Mouse (Mus musculus) lung, adult 2 months (tissue): Measurements from ENCODE around the gene Rassf5. TPM values are rescaled to one million over a fixed set of nuclear protein-coding genes. Genes with fewer than 3 reads are reported as not detected.

ENCODE experiments used
- DNase-seq: peaks from one replicate; pipeline ENCODE4 v3.0.0; 2022
- H3K4me1 ChIP-seq: fragments of 200-500 bp; 2 replicates; pipeline ENCODE4 v1.6.1; 2011; ENCODE audit warnings: low read length; ENCODE audit not compliant: control insufficient read depth, insufficient read depth
- H3K4me3 ChIP-seq: fragments of 200-500 bp; replicated peaks from 2 replicates; pipeline ENCODE3; 2011; ENCODE audit warnings: low read depth, mild to moderate bottlenecking, control low read depth, low read length; ENCODE audit errors: extremely low read depth
- CTCF ChIP-seq: fragments of 200-500 bp; IDR thresholded peaks from 2 replicates; pipeline ENCODE4 v1.5.1; 2011; ENCODE audit warnings: mild to moderate bottlenecking, low read length, control low read depth; ENCODE audit not compliant: insufficient read depth
- POLR2A ChIP-seq: fragments of 200-500 bp; IDR thresholded peaks from 2 replicates; pipeline ENCODE4 v1.6.1; 2011; ENCODE audit warnings: low read depth, mild to moderate bottlenecking, control low read depth, low read length, borderline replicate concordance; ENCODE audit errors: extremely low read depth
- WGBS: fragments of 180-500 bp; shearing (Covaris S2); methylation state at CpG from one replicate; pipeline ENCODE4 v1.1.7; 2018; 5-methylcytosine and 5-hydroxymethylcytosine counted together
- polyA plus RNA-seq: library from polyadenylated mRNA; depleted of rRNA; stranded (reverse); fragments of >200 nt; gene quantifications from 2 replicates; pipeline ENCODE4 v1.2.3, GENCODE M21; 2012

Rassf5 gene
- polyA plus RNA-seq, 1 experiment, result 19.1 TPM

DNA sequence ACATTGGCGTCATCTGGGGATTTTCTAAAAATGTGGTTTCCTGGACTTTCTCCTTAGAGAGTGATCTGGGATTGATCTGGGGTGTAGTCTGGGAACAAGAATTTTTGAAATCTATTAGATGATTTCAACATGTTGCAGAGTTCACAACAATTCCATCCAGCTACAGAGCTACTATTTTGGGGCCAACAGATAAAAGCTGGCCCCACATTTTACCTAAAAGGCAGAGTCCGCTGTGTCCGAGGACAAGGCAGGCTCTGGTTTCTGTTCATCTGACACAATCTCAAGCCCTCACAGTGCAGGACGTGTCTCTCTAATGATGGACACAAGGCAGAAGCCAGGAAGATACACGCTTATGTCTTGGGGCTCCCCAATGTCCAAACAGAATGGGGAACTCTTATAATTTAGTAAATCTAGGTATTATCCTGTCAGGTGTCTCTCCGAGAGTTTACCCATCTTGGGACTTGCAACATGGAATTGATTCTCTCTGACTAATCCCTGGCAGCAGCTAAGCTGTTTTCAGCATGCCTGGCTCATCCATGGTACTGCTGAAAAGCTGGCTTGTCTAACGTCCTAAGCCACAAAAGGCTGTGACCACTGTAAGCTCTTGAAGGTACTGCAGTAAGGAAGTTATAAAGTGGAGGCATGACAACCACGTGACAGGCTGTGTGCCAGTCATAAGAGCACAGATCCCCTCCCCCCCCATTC lies 60.0 kb downstream of the Rassf5 start:
- H3K4me1 ChIP-seq, result no peaks in the 10 kb centered on the region; the same call in 1 of the 2 replicates
- WGBS, result 61% methylated on average over 8 of the region's 8 CpGs
- DNase-seq, result no peak
- no peak for TF ChIP-seq POLR2A
- no peak for TF ChIP-seq CTCF
- no peak overlapping the region for H3K4me3 ChIP-seq

DNA sequence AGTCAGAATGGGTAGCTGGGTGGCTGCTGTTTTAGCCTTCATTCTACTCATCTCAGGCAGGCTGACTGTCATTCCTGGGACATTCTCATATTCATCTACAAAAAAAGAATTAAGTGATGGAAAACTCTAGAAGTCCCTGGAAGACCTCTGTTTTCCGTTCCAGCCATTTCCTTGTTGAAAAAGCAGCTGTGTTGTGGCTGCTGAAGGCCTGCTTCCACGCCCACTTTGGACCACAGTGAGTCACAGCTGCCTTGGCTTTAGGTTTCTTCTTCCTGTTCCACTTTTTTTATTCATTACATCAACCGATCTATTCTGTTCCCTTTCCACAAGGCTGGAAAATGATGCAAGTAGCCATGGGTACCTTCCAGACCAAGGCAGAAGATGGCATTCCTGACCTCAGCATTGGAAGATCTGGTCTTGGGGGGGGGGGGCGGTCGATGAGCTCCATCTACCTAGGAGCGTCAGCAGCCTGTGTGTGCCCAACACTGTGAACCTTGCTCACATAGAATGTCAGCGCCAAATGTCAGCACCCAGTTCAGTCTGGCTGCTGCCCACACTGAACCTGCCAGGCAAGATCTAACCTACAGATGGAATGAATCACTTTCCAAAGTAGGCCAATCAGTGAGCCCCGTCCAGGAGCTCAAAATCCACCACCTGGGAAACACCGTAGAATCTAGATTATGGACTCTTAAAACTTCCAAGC lies 60.7 kb downstream of the Rassf5 start:
- DNase-seq, result no peak
- 56% methylated on average over 9 of the region's 9 CpGs for WGBS
- no peak overlapping the region for H3K4me3 ChIP-seq
- TF ChIP-seq POLR2A (no peak), CTCF (no peak)
- no peaks in the 10 kb centered on the region; the same call in 1 of the 2 replicates for H3K4me1 ChIP-seq

DNA sequence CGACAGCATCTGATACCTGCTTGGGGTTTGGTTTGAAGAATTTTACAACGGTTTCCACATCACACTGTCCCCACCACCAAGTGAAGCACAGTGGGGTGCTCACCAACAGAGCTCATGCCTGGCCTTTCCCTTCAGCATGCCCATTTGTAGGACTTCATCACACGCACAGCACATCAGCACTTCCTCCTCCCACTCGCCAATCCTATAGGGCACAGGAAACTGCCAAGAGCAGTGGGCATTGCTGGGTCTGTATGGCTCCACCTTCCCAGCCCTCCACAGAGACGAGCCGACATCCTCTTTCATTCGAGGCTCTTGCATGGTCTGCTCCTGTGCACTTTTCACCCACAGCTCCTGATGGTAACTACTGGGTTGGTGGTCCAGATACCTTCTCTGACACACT lies 61.9 kb downstream of the Rassf5 start:
- DNase-seq, result no peak
- TF ChIP-seq POLR2A (no peak), CTCF (no peak)
- Histone ChIP-seq H3K4me1 (no peaks in the 10 kb centered on the region; the same call in 1 of the 2 replicates), H3K4me3 (no peak overlapping the region)
- 73% methylated on average over 7 of the region's 7 CpGs for WGBS

DNA sequence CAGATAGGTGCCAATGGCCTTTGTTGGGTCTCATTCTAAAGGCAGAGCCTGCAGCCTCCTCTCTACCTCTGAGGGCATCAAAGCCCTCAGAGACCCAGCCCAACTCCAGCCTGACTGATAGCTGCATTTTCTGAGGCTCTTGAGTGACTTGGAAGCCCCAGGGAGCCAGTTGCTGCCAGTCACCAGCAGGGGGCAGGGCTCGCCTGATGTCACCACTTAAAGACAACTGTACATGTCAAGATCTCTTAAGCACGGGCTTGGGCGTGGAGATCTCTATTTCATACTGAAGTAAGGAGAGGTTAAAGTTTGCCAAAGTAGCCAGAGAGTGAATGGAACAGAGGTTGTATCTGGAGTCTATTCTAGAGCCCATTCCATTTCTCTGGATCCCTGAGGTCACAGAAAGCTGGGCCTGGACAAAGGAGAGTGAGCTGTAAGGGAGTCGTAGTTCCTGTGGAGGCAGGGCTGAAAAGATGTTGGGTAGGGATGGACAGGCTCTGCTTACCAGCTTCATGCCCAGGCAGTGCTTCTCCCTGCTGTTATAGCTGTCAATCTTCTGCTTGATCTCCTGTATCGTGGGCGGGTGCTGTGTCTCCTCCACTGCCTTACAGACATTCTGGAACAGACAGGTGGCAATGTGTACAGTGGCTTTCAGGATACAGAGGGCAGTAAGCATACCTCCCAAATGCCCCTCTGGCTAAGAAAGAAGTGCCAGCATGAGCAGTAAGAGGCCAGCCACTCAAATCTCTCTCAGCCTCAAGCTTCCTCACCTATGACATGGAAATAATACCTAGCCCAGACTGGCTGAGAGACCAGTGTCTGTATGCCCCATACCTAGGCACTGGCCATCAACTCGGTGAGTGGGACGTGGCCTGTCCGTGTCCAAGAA lies 63.2 kb downstream of the Rassf5 start:
- peak; percentile 80 for DNase-seq
- Histone ChIP-seq H3K4me3 (no peak overlapping the region), H3K4me1 (no peaks in the 10 kb centered on the region; the same call in 1 of the 2 replicates)
- peak; percentile 86 for TF ChIP-seq CTCF
- no peak for TF ChIP-seq POLR2A
- 58% methylated on average over 9 of the region's 9 CpGs for WGBS

DNA sequence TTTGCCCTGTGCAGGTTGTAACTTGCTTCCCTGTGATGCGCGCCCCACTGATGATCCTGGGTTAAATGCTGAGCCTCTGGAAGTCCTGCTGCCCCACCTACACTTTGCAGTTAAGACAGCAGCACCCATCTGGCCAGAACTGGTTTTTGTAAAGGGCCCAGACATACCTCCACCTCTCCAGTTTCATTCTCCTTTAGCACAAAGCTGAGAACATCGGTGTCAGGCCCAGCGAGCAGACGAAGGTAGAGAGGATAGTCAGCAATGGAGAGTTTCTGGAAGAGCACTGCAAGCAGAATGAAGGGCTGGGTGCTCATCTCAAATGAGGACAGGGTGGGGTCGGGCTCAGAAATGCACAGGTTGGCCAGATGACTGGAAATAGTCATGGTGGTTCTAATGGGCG lies 64.7 kb downstream of the Rassf5 start:
- H3K4me3 ChIP-seq, result no peak overlapping the region
- DNase-seq, result no peak
- WGBS, result 96% methylated on average over 7 of the region's 7 CpGs
- no peaks in the 10 kb centered on the region; the same call in 1 of the 2 replicates for H3K4me1 ChIP-seq
- TF ChIP-seq POLR2A, result no peak
- no peak for TF ChIP-seq CTCF

DNA sequence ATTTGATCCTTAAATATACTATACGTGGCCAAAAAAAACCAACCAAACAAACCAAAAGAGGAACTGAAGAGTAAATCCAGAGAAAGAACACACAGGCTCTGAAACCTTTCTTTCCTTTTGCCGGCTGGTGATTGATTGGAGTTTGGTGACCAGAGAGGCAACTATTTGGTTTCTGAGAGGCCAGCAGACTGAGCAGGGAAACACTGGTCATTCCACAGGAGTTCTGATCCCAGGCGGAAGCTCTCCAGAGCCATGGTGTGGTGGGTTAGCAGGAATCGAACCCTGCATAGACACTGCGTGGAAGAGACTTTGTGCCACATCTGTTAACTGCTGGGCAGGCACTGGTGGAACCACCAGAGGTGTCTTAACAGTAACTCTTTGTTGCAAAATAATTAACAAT lies 67.0 kb downstream of the Rassf5 start:
- DNase-seq, result no peak
- Histone ChIP-seq H3K4me3 (no peak overlapping the region), H3K4me1 (no peaks in the 10 kb centered on the region; the same call in 1 of the 2 replicates)
- WGBS, result 79% methylated on average over 5 of the region's 5 CpGs
- no peak for TF ChIP-seq CTCF
- no peak for TF ChIP-seq POLR2A

DNA sequence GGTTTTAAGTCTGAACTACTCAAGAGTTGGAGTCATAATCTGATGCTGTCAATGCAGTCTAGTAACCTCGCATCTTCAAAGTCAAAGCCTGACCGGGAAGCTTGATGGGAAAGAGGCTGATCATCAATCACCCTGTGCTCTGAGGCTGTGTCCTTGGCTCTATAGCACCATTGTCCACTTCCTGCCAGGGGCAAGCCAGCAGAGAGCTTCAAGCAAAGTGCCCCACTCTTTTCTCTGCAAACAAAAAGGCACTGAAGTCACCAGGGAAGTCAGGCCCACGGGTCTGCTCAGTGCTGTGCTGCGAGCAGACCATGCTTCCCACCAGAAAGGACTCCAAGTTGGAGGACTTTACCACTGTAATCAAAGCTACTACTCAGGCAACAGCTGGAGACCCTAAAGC lies 67.8 kb downstream of the Rassf5 start:
- no peak for TF ChIP-seq POLR2A
- no peak for DNase-seq
- Histone ChIP-seq H3K4me1 (no peaks in the 10 kb centered on the region; the same call in 1 of the 2 replicates), H3K4me3 (no peak overlapping the region)
- 50% methylated on average over 4 of the region's 4 CpGs for WGBS

DNA sequence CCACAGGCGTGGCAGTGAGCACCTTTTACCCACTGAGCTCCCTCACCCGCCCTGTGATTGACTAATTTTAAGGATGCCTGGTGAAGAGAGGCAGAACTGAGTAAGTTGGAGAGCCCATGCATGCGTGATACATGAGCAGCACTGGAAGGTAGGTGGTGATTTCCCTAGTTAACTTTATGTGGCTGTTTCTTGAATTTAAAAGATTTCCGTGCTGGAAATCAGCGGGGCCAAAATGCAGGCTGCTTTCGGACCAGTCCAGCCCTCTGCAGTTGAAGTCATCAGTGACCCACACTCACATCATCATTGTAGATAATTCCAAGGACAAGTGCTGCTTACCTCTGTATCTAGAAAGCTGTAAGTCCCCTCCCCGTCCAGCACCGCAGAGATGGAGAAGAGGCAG lies 69.2 kb downstream of the Rassf5 start:
- Histone ChIP-seq H3K4me1 (no peaks in the 10 kb centered on the region; the same call in 1 of the 2 replicates), H3K4me3 (no peak overlapping the region)
- WGBS, result 97% methylated on average over 8 of the region's 8 CpGs
- no peak for TF ChIP-seq POLR2A
- TF ChIP-seq CTCF, result no peak
- DNase-seq, result no peak

DNA sequence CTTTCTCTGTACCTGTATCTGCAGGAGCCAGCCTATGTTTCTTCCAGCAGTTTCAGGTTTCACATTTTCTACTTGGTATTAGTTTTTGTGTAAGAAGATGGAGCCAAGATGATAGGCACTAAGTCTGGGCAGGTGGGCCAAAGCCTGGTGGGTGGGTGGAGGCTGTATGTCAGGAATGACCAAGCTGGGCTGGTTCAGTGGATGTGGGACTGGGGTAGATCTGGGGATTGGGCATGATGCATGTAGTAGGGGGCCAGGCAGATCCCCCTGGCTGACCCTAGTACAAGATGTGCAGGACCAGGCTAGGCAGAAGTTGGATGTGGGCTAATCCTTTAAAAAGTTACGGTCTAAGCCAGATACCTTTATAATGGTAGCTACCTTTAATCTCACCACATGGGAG lies 69.9 kb downstream of the Rassf5 start:
- DNase-seq, result no peak
- 100% methylated on average over 1 of the region's 1 CpGs for WGBS
- Histone ChIP-seq H3K4me3 (no peak overlapping the region), H3K4me1 (no peaks in the 10 kb centered on the region; the same call in 1 of the 2 replicates)
- TF ChIP-seq POLR2A (no peak), CTCF (no peak)

DNA sequence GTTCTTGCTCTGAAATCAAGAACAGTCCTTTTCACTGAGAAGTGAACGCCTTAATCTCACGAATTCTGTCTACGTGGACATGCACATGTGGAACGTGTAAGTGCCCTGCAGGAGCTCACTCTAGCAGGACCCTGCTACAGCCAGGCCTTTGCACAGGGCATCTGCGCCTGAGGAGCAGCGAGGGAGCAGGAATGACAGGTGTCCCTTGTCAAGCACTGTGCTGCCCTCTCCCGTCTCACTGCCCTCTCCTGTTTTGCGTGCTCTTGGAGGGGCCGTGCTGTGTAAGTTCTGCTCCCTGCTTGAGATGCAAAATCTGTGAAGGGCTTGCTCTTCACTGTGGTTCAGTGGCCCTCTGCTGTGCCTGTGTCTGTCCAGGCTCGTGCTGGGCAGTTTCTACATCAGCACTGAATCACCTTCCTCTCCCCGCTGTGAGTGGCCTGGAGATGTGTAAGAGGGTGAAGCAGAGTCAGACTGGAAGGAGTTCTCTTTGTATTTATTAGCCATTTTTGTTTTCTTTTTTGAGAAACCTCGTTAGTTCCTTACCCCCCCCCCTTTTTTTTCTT lies 70.7 kb downstream of the Rassf5 start:
- no peak for DNase-seq
- TF ChIP-seq CTCF (no peak), POLR2A (no peak)
- 75% methylated on average over 12 of the region's 12 CpGs for WGBS
- H3K4me1 ChIP-seq, result no peaks in the 10 kb centered on the region; the same call in 1 of the 2 replicates
- H3K4me3 ChIP-seq, result no peak overlapping the region
